Mouse (Mus musculus) retina, postnatal 7 days (tissue): ENCODE measurements around the gene Spns2.

Experiments used
- DNase-seq: peaks from one replicate; pipeline ENCODE4 v3.0.0-alpha.2; 2012; ENCODE audit warnings: low read depth, low spot score

Spns2 gene

GRCm38 (mm10) chr11:72500139-72500538 lies 10.4 kb upstream of the Spns2 start:
- DNase-seq = no peak

GRCm38 (mm10) chr11:72497367-72497766 lies 7.7 kb upstream of the Spns2 start:
- no peak for DNase-seq

- DNase-seq = no peak
Measured at GRCm38 (mm10) chr11:72496775-72497174, 7.1 kb upstream of the Spns2 start.

- no peak for DNase-seq
Measured at GRCm38 (mm10) chr11:72496066-72496465, 6.4 kb upstream of the Spns2 start.

- DNase-seq = no peak
Measured at GRCm38 (mm10) chr11:72494046-72494988, 4.6 kb upstream of the Spns2 start.

GRCm38 (mm10) chr11:72491130-72491960 lies 1.6 kb upstream of the Spns2 start:
- DNase-seq = no peak

- no peak for DNase-seq
Measured at GRCm38 (mm10) chr11:72489397-72489796, 307 bp downstream of the Spns2 start.

- DNase-seq = peak; percentile 45
Measured at GRCm38 (mm10) chr11:72488753-72489271, 892 bp downstream of the Spns2 start.

- DNase-seq = no peak
Measured at GRCm38 (mm10) chr11:72487739-72488138, 2.0 kb downstream of the Spns2 start.

GRCm38 (mm10) chr11:72487171-72487570 lies 2.5 kb downstream of the Spns2 start:
- DNase-seq = no peak

- DNase-seq = no peak
Measured at GRCm38 (mm10) chr11:72485960-72486359, 3.7 kb downstream of the Spns2 start.

- no peak for DNase-seq
Measured at GRCm38 (mm10) chr11:72485157-72485556, 4.5 kb downstream of the Spns2 start.

GRCm38 (mm10) chr11:72484549-72484948 lies 5.2 kb downstream of the Spns2 start:
- DNase-seq = no peak

- DNase-seq = no peak
Measured at GRCm38 (mm10) chr11:72481952-72482351, 7.8 kb downstream of the Spns2 start.

GRCm38 (mm10) chr11:72481313-72481712 lies 8.4 kb downstream of the Spns2 start:
- DNase-seq = no peak

GRCm38 (mm10) chr11:72479499-72479898 lies 10.2 kb downstream of the Spns2 start:
- no peak for DNase-seq

GRCm38 (mm10) chr11:72478228-72478627 lies 11.5 kb downstream of the Spns2 start:
- DNase-seq = no peak

- no peak for DNase-seq
Measured at GRCm38 (mm10) chr11:72477653-72478052, 12.1 kb downstream of the Spns2 start.

GRCm38 (mm10) chr11:72477182-72477581 lies 12.5 kb downstream of the Spns2 start:
- DNase-seq = no peak

GRCm38 (mm10) chr11:72476074-72476625 lies 13.6 kb downstream of the Spns2 start:
- DNase-seq = no peak

GRCm38 (mm10) chr11:72475408-72475807 lies 14.3 kb downstream of the Spns2 start:
- no peak for DNase-seq

GRCm38 (mm10) chr11:72474926-72475325 lies 14.8 kb downstream of the Spns2 start:
- DNase-seq = no peak
